Mouse (Mus musculus) spleen, adult 2 months (tissue): ENCODE measurements at regions not wholly inside any gene's neighbourhood (a gene's known extent, or its start where the extent isn't known, plus 50 kb on each side); places are given as distances from the start of the nearest gene placed in this dataset.

ENCODE experiments used
- CTCF ChIP-seq: fragments of 200-500 bp; IDR thresholded peaks from 2 replicates; pipeline ENCODE4 v1.5.1; 2011; ENCODE audit warnings: mild to moderate bottlenecking, inconsistent platforms; ENCODE audit not compliant: insufficient read depth, insufficient read length, insufficient replicate concordance; ENCODE audit errors: extremely low read depth
- POLR2A ChIP-seq: fragments of 200-500 bp; IDR thresholded peaks from 2 replicates; pipeline ENCODE4 v1.6.1; 2011; ENCODE audit warnings: low read depth, low read length, inconsistent platforms

GRCm38 (mm10) chr5:33542643-33543042, 86.8 kb downstream of the Fam53a start:
- TF ChIP-seq CTCF (no peak), POLR2A (no peak)
